ENCODE assay signal across 17 mouse cellular contexts in genomic region chr15:61562252-61562651, GRCm38 (mm10).
DNase-seq lines count a peak whose midpoint lies in the region; ATAC-seq and TF ChIP-seq lines count a peak whose summit lies in the region.
"Had no signal": no experiment of that assay in that cellular context is flagged by ENCODE, and none has a peak within 500 bp of the region (broad histone marks: within the 10 kb centered on the region; RNA-seq: fewer than 3 reads in every experiment).

No protein-coding gene starts in this region.

- no peak overlapping the region for H3K4me2 ChIP-seq in kidney, postnatal 0 days (ENCODE audit: low read length)
- H3K4me2 ChIP-seq: embryonic facial prominence, embryonic 15.5 days; forebrain, embryonic 12.5 days had no signal

- no peak overlapping the region for H3K9ac ChIP-seq in kidney, postnatal 0 days (ENCODE audit: low read depth, low read length)
- H3K9ac ChIP-seq: embryonic facial prominence, embryonic 15.5 days; forebrain, embryonic 12.5 days had no signal

- no peaks in the 10 kb centered on the region for H3K27me3 ChIP-seq in kidney, postnatal 0 days (ENCODE audit: insufficient read depth, low read length)
- H3K27me3 ChIP-seq: CH12.LX; embryonic facial prominence, embryonic 15.5 days; forebrain, embryonic 12.5 days had no signal

- 11% methylated on average over 2 of the region's 2 CpGs for WGBS in kidney, postnatal 0 days

- H3K27ac ChIP-seq in kidney, postnatal 0 days: no peak overlapping the region
- H3K27ac ChIP-seq: embryonic facial prominence, embryonic 15.5 days; forebrain, embryonic 12.5 days; heart, embryonic 10.5 days had no signal

- no peak for TF ChIP-seq CTCF in kidney, postnatal 0 days (IDR thresholded peaks at IDR 0.05; ENCODE audit: low read depth)

- no peaks in the 10 kb centered on the region for H3K9me3 ChIP-seq in kidney, postnatal 0 days (replicated peaks; ENCODE audit: low read length)
- H3K9me3 ChIP-seq: embryonic facial prominence, embryonic 15.5 days; forebrain, embryonic 12.5 days; heart, embryonic 10.5 days had no signal

- no peaks in the 10 kb centered on the region for H3K36me3 ChIP-seq in kidney, postnatal 0 days (ENCODE audit: insufficient read depth, low read length)
- H3K36me3 ChIP-seq: embryonic facial prominence, embryonic 15.5 days; forebrain, embryonic 12.5 days; heart, embryonic 10.5 days had no signal

- H3K4me3 ChIP-seq in kidney, postnatal 0 days (replicated peaks; ENCODE audit: low read depth, low read length): no peak overlapping the region
- H3K4me3 ChIP-seq: embryonic facial prominence, embryonic 15.5 days; forebrain, embryonic 12.5 days; heart, embryonic 10.5 days had no signal

- no peaks in the 10 kb centered on the region for H3K4me1 ChIP-seq in kidney, postnatal 0 days (replicated peaks; ENCODE audit: insufficient read depth, low read length)
- H3K4me1 ChIP-seq: embryonic facial prominence, embryonic 15.5 days; forebrain, embryonic 12.5 days; heart, embryonic 10.5 days had no signal

- peak; percentile 5 to 17 for DNase-seq in heart, adult 18-20 months
- no peak for DNase-seq in heart, adult 8-10 months (ENCODE audit: low spot score)
- DNase-seq in 3T3-L1 (ENCODE audit: low read depth, low spot score): peak; percentile 8
- peak; percentile 86 for DNase-seq in Muller cell, postnatal 12 days (ENCODE audit: inconsistent ontology term)
- DNase-seq in kidney, postnatal 0 days (ENCODE audit: low spot score): peak; percentile 55
- DNase-seq in frontal cortex, adult 2 months (ENCODE audit: extremely low spot score in 1 of 2, low spot score in 1 of 2): no peak
- DNase-seq in layer of hippocampus, adult 11-12 months (ENCODE audit: low spot score): no peak
- DNase-seq: cerebellum, adult 18-20 months; heart, postnatal 36 days; lung, adult 2 months; thymus, adult 18-20 months had no signal

- ATAC-seq in kidney, postnatal 0 days (replicated peaks; ENCODE audit: low FRiP score, low read depth): no peak
- ATAC-seq: inflammation-experienced regulatory T-cells, adult 6 months; midbrain, embryonic 16.5 days had no signal

Comparison
In these comparisons a context has a peak if more than half of its experiments do, and no peak if none do; other contexts are left out.
1. DNase-seq: peak in heart, adult 18-20 months (2 of 2), 3T3-L1 (single experiment), Muller cell, postnatal 12 days (single experiment) and kidney, postnatal 0 days (single experiment); none in heart, adult 8-10 months (single experiment), frontal cortex, adult 2 months (0 of 2) and layer of hippocampus, adult 11-12 months (single experiment).